Mouse (Mus musculus): ENCODE data around the gene Phc1. TPM values are rescaled to one million over a fixed set of nuclear protein-coding genes. Genes with fewer than 3 reads are reported as not detected.
A peak's percentile ranks its signal among the peaks of the same experiment; 100 is the strongest.

Gene Phc1
- polyA plus RNA-seq, 1 experiment: not detected

- H3K4me1 ChIP-seq (ENCODE audit: control insufficient read depth, insufficient read depth, low read length): no peaks in the 10 kb centered on the region
- H3K27ac ChIP-seq (ENCODE audit: insufficient read depth, low read depth, low read length): no peak overlapping the region
- 67% methylated on average over 5 of the region's 5 CpGs for WGBS
- TF ChIP-seq POLR2A (IDR thresholded peaks at IDR 0.05; ENCODE audit: insufficient read depth, low read depth, low read length) (no peak), CTCF (IDR thresholded peaks at IDR 0.05; ENCODE audit: insufficient read depth, low read depth, low read length) (no peak)
- H3K4me3 ChIP-seq (ENCODE audit: insufficient read depth, low read depth, low read length): no peak overlapping the region
Observed at GRCm38 (mm10) chr6:122310187-122310820, 30.1 kb downstream of the Phc1 start.

- Histone ChIP-seq H3K4me1 (ENCODE audit: control insufficient read depth, insufficient read depth, low read length) (no peaks in the 10 kb centered on the region), H3K27ac (ENCODE audit: insufficient read depth, low read depth, low read length) (no peak overlapping the region), H3K4me3 (ENCODE audit: insufficient read depth, low read depth, low read length) (peak overlapping the region; percentile 82)
- WGBS: 3% methylated on average over 11 of the region's 11 CpGs
- TF ChIP-seq POLR2A (IDR thresholded peaks at IDR 0.05; ENCODE audit: insufficient read depth, low read depth, low read length) (no peak), CTCF (IDR thresholded peaks at IDR 0.05; ENCODE audit: insufficient read depth, low read depth, low read length) (no peak)
Observed at GRCm38 (mm10) chr6:122309446-122309960, 30.9 kb downstream of the Phc1 start.

GRCm38 (mm10) chr6:122308505-122309393 lies 31.6 kb downstream of the Phc1 start, which contains the start of gene M6pr:
M6pr (plus strand) TSS chr6:122308720.
- Histone ChIP-seq H3K4me3 (ENCODE audit: insufficient read depth, low read depth, low read length) (peak within 1 kb of the TSS; percentile 82), H3K27ac (ENCODE audit: insufficient read depth, low read depth, low read length) (0 out of 2 replicates have a peak within 1 kb of the TSS, but pooled peaks have one; percentile 43), H3K4me1 (ENCODE audit: control insufficient read depth, insufficient read depth, low read length) (no peaks in the 10 kb centered on the region)
- under 1% methylated on average over 49 of the region's 49 CpGs for WGBS
- TF ChIP-seq POLR2A (IDR thresholded peaks at IDR 0.05; ENCODE audit: insufficient read depth, low read depth, low read length) (peak; percentile 63; the same call in 1 of the 2 replicates), CTCF (IDR thresholded peaks at IDR 0.05; ENCODE audit: insufficient read depth, low read depth, low read length) (peak; percentile 62)

GRCm38 (mm10) chr6:122308136-122308504 lies 32.2 kb downstream of the Phc1 start:
- TF ChIP-seq POLR2A (IDR thresholded peaks at IDR 0.05; ENCODE audit: insufficient read depth, low read depth, low read length): no peak
- no peak for TF ChIP-seq CTCF (IDR thresholded peaks at IDR 0.05; ENCODE audit: insufficient read depth, low read depth, low read length)
- Histone ChIP-seq H3K4me3 (ENCODE audit: insufficient read depth, low read depth, low read length) (no peak overlapping the region), H3K27ac (ENCODE audit: insufficient read depth, low read depth, low read length) (no peak overlapping the region), H3K4me1 (ENCODE audit: control insufficient read depth, insufficient read depth, low read length) (no peaks in the 10 kb centered on the region)
- WGBS: 63% methylated on average over 6 of the region's 6 CpGs

- TF ChIP-seq POLR2A (IDR thresholded peaks at IDR 0.05; ENCODE audit: insufficient read depth, low read depth, low read length) (no peak), CTCF (IDR thresholded peaks at IDR 0.05; ENCODE audit: insufficient read depth, low read depth, low read length) (no peak)
- WGBS: 92% methylated on average over 4 of the region's 4 CpGs
- Histone ChIP-seq H3K27ac (ENCODE audit: insufficient read depth, low read depth, low read length) (no peak overlapping the region), H3K4me1 (ENCODE audit: control insufficient read depth, insufficient read depth, low read length) (no peaks in the 10 kb centered on the region), H3K4me3 (ENCODE audit: insufficient read depth, low read depth, low read length) (no peak overlapping the region)
Observed at GRCm38 (mm10) chr6:122306707-122307106, 33.7 kb downstream of the Phc1 start.

GRCm38 (mm10) chr6:122304790-122305555 lies 35.4 kb downstream of the Phc1 start:
- H3K27ac ChIP-seq (ENCODE audit: insufficient read depth, low read depth, low read length): no peak overlapping the region
- 83% methylated on average over 12 of the region's 12 CpGs for WGBS
- TF ChIP-seq POLR2A (IDR thresholded peaks at IDR 0.05; ENCODE audit: insufficient read depth, low read depth, low read length) (no peak), CTCF (IDR thresholded peaks at IDR 0.05; ENCODE audit: insufficient read depth, low read depth, low read length) (no peak)
- no peaks in the 10 kb centered on the region for H3K4me1 ChIP-seq (ENCODE audit: control insufficient read depth, insufficient read depth, low read length)
- no peak overlapping the region for H3K4me3 ChIP-seq (ENCODE audit: insufficient read depth, low read depth, low read length)

GRCm38 (mm10) chr6:122304355-122304754 lies 36.0 kb downstream of the Phc1 start:
- peak; percentile 33; the same call in 1 of the 2 replicates for TF ChIP-seq CTCF (IDR thresholded peaks at IDR 0.05; ENCODE audit: insufficient read depth, low read depth, low read length)
- no peak for TF ChIP-seq POLR2A (IDR thresholded peaks at IDR 0.05; ENCODE audit: insufficient read depth, low read depth, low read length)
- Histone ChIP-seq H3K4me1 (ENCODE audit: control insufficient read depth, insufficient read depth, low read length) (no peaks in the 10 kb centered on the region), H3K4me3 (ENCODE audit: insufficient read depth, low read depth, low read length) (no peak overlapping the region), H3K27ac (ENCODE audit: insufficient read depth, low read depth, low read length) (no peak overlapping the region)
- WGBS: 29% methylated on average over 6 of the region's 6 CpGs

- TF ChIP-seq CTCF (IDR thresholded peaks at IDR 0.05; ENCODE audit: insufficient read depth, low read depth, low read length) (no peak), POLR2A (IDR thresholded peaks at IDR 0.05; ENCODE audit: insufficient read depth, low read depth, low read length) (no peak)
- 88% methylated on average over 9 of the region's 9 CpGs for WGBS
- no peaks in the 10 kb centered on the region for H3K4me1 ChIP-seq (ENCODE audit: control insufficient read depth, insufficient read depth, low read length)
- no peak overlapping the region for H3K4me3 ChIP-seq (ENCODE audit: insufficient read depth, low read depth, low read length)
- H3K27ac ChIP-seq (ENCODE audit: insufficient read depth, low read depth, low read length): no peak overlapping the region
Observed at GRCm38 (mm10) chr6:122303526-122303925, 36.8 kb downstream of the Phc1 start.

Measured in olfactory bulb, adult 2 months (tissue).